Mouse (Mus musculus) forebrain, embryonic 12.5 days (tissue): ENCODE measurements around the gene 1700016K19Rik. TPM values are rescaled to one million over a fixed set of nuclear protein-coding genes. Genes with fewer than 3 reads are reported as not detected.

Source experiments
- ATAC-seq: fragments of 200-750 bp; cut with Nextera tagmentation; 2 replicates; pipeline ENCODE4 v1.8.0; 2017; ENCODE audit warnings: moderate TSS enrichment; ENCODE audit not compliant: low FRiP score
- H3K27ac ChIP-seq: fragments of 300-500 bp; sonication (generic); 2 replicates; pipeline ENCODE4 v1.5.1; 2016; ENCODE audit warnings: mild to moderate bottlenecking
- H3K27me3 ChIP-seq: fragments of 300-500 bp; sonication (generic); 2 replicates; pipeline ENCODE4 v1.6.1; 2016; ENCODE audit warnings: mild to moderate bottlenecking
- H3K36me3 ChIP-seq: fragments of 300-500 bp; sonication (generic); replicated peaks from 2 replicates; pipeline ENCODE4 v1.6.1; 2016; ENCODE audit warnings: mild to moderate bottlenecking
- H3K4me1 ChIP-seq: fragments of 300-500 bp; sonication (generic); 2 replicates; pipeline ENCODE4 v1.6.1; 2016
- H3K4me2 ChIP-seq: fragments of 300-500 bp; sonication (generic); 2 replicates; pipeline ENCODE4 v1.6.1; 2016; ENCODE audit warnings: mild to moderate bottlenecking, moderate library complexity
- H3K4me3 ChIP-seq: fragments of 300-500 bp; sonication (generic); replicated peaks from 2 replicates; pipeline ENCODE4 v1.5.1; 2016; ENCODE audit warnings: mild to moderate bottlenecking
- H3K9ac ChIP-seq: fragments of 300-500 bp; sonication (generic); 2 replicates; pipeline ENCODE4 v1.6.1; 2016; ENCODE audit warnings: mild to moderate bottlenecking
- H3K9me3 ChIP-seq: fragments of 300-500 bp; sonication (generic); 2 replicates; pipeline ENCODE4 v1.6.1; 2016
- WGBS: fragments of 180-500 bp; shearing (Covaris S2); methylation state at CpG from one replicate; pipeline ENCODE4 v1.1.7; 2016; 5-methylcytosine and 5-hydroxymethylcytosine counted together
- polyA plus RNA-seq: library from polyadenylated mRNA; unstranded; fragments of >200 nt; fragmentation: Nextera tagmentation; extraction: Ambion mirVana; gene quantifications from 2 replicates; pipeline ENCODE4 v1.2.1, GENCODE M21; 2016

The 1700016K19Rik gene
- polyA plus RNA-seq, 1 experiment from 2014 or later: 1.4 TPM

DNA sequence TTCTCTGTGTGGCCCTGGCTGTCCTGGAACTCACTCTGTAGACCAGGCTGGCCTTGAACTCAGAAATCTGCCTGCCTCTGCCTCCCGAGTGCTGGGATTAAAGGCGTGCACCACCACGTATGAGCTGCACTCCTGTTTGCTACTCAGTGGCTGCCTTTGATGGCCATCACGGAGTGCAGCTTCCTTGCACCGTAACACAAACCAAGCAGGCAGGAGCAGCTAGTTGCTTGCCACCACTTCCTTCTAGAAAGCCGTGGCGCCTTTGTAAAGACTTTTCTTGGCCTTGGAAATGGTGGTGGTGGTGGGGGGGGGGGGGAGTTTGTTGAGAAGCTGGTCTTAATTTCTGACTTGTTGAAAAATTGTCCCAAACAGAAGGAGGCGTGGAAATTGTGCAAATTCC, 40.4 kb downstream of the 1700016K19Rik start:
- Histone ChIP-seq H3K9me3 (no peaks in the 10 kb centered on the region), H3K4me3 (no peak overlapping the region), H3K27ac (no peak overlapping the region), H3K27me3 (no peaks in the 10 kb centered on the region), H3K36me3 (peaks cover 4% of the 10 kb centered on the region; the same call in 1 of the 2 replicates), H3K4me2 (no peak overlapping the region), H3K9ac (no peak overlapping the region), H3K4me1 (0 out of 2 replicates have a peak, but pooled peaks cover 2% of the 10 kb centered on the region)
- WGBS: 90% methylated on average over 8 of the region's 8 CpGs
- no peak for ATAC-seq

DNA sequence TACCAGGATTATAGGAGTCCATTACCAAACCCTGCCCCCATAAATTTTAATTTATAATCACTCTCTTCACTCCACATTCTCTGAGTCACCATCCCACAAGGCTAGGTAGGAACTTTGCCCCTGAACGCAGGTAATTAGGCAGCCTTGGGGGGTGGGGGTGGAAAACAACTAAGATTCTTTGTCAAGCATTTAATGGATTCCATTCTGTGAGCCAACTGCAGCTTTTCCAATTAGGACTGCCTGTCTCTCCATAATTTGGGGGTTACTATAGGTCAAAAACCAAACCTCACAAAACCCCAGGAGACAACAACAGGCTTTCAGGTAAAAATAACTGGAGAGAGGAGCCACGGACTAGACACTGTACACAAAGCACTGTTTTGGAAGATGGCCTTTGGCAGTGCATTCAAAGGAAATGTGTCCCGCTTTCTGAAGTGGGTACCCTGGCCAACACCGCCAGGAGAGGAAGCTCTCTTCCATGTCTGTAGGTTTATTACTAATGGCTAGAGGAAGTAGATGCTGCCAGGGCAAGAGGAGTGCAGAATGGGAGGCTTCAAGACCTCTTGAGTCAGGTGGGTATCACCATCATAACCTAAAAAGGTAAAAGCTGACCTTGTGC, 41.2 kb downstream of the 1700016K19Rik start:
- no peak overlapping the region for H3K9ac ChIP-seq
- no peak overlapping the region for H3K4me2 ChIP-seq
- 0 out of 2 replicates have a peak, but pooled peaks cover 2% of the 10 kb centered on the region for H3K4me1 ChIP-seq
- no peaks in the 10 kb centered on the region for H3K27me3 ChIP-seq
- 64% methylated on average over 4 of the region's 4 CpGs for WGBS
- no peak overlapping the region for H3K4me3 ChIP-seq
- H3K36me3 ChIP-seq: peaks cover 10% of the 10 kb centered on the region; the same call in 1 of the 2 replicates
- ATAC-seq: no peak
- no peak overlapping the region for H3K27ac ChIP-seq
- no peaks in the 10 kb centered on the region for H3K9me3 ChIP-seq

DNA sequence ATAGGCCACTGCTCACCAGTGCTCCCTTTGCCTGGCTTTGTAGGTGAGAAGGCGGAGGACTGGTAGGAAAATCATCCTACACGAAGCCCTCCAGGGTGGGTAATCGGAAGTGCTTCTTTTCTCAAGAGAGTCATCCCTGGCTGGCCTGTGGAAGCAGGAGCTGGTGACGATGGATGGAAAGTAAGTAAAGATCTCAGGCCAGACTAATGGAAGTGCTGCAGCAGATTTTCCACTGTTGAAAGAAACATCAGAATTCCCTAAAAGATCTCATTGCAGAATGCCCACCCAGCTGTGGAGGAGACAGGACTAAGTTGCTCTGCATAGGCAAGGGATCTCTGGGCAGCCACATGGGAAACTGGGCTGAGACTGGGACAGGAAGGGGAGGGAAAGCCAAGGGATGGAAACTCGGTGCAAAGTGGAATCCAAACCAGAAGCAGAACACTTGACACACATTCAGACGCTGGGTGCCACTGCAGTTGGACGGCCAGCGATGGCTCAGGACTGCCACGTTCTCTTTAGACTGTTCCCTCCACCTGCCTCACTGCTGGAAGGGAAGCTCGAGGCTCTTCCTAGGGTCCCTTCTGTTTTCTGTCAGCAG, 42.4 kb downstream of the 1700016K19Rik start:
- H3K36me3 ChIP-seq: peaks cover 22% of the 10 kb centered on the region; the same call in 1 of the 2 replicates
- H3K9ac ChIP-seq: no peak overlapping the region
- H3K27ac ChIP-seq: no peak overlapping the region
- no peaks in the 10 kb centered on the region for H3K27me3 ChIP-seq
- H3K9me3 ChIP-seq: no peaks in the 10 kb centered on the region
- H3K4me3 ChIP-seq: no peak overlapping the region
- 0 out of 2 replicates have a peak, but pooled peaks cover 2% of the 10 kb centered on the region for H3K4me1 ChIP-seq
- H3K4me2 ChIP-seq: no peak overlapping the region
- WGBS: 73% methylated on average over 10 of the region's 10 CpGs
- no peak for ATAC-seq

- H3K9me3 ChIP-seq: no peaks in the 10 kb centered on the region
- 51% methylated on average over 5 of the region's 5 CpGs for WGBS
- no peaks in the 10 kb centered on the region for H3K27me3 ChIP-seq
- peaks cover 22% of the 10 kb centered on the region; the same call in 1 of the 2 replicates for H3K36me3 ChIP-seq
- ATAC-seq: no peak
- no peak overlapping the region for H3K4me2 ChIP-seq
- no peak overlapping the region for H3K9ac ChIP-seq
- 0 out of 2 replicates have a peak, but pooled peaks cover under 1% of the 10 kb centered on the region for H3K4me1 ChIP-seq
- H3K4me3 ChIP-seq: no peak overlapping the region
- H3K27ac ChIP-seq: no peak overlapping the region
Measured at GRCm38 (mm10) chr11:76042882-76043281, 43.2 kb downstream of the 1700016K19Rik start.

- H3K9me3 ChIP-seq: no peaks in the 10 kb centered on the region
- H3K4me2 ChIP-seq: no peak overlapping the region
- H3K36me3 ChIP-seq: peaks cover 22% of the 10 kb centered on the region; the same call in 1 of the 2 replicates
- no peaks in the 10 kb centered on the region for H3K27me3 ChIP-seq
- WGBS: 90% methylated on average over 6 of the region's 6 CpGs
- no peak for ATAC-seq
- H3K4me3 ChIP-seq: no peak overlapping the region
- no peaks in the 10 kb centered on the region for H3K4me1 ChIP-seq
- H3K27ac ChIP-seq: no peak overlapping the region
- no peak overlapping the region for H3K9ac ChIP-seq
Measured at GRCm38 (mm10) chr11:76044468-76044867, 44.8 kb downstream of the 1700016K19Rik start.

DNA sequence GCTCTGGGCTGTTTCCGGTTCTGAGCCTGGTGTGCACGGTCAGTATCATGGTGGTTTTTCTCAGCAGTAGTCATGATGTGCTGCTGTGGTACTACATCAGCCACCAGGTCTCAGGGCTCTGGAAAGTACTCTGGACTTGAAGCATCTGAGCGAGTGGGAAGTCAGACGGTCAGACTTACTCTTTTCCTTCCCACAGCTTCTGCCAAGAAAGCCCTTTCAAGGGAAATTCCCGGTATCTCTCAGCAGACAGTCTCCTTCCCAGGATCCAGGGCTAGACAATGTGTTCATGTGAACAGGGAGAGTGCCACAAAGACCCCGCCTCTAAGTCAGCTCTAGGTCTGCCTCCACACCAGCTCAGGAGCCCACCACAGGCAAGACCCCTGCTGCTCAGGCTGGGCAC, 45.7 kb downstream of the 1700016K19Rik start:
- no peaks in the 10 kb centered on the region for H3K9me3 ChIP-seq
- H3K27ac ChIP-seq: no peak overlapping the region
- no peak overlapping the region for H3K4me2 ChIP-seq
- ATAC-seq: no peak
- H3K4me3 ChIP-seq: no peak overlapping the region
- no peaks in the 10 kb centered on the region for H3K4me1 ChIP-seq
- H3K27me3 ChIP-seq: no peaks in the 10 kb centered on the region
- no peak overlapping the region for H3K9ac ChIP-seq
- H3K36me3 ChIP-seq: peaks cover 22% of the 10 kb centered on the region; the same call in 1 of the 2 replicates
- whole genome bisulfite sequencing: 78% methylated on average over 6 of the region's 6 CpGs

DNA sequence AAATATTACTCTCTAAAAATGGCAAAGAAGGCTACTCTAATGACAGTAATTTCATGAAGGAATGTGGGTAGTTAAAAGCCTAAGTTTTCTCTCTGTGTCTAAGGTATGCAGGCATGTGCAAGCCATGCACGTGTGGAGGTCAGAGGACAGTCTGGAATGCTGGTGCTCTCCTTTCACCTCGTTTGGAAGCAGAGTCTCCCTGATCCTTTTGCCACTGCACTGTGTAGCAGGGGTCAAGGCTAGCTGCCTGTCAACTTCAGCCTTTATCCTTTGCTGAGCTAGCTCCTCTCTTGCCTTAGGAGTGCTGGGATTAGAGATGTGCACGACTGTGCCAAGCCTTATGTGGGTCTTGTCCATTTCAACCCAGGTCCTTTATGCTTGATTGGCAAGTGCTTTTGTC, 50.8 kb downstream of the 1700016K19Rik start:
- Histone ChIP-seq H3K27ac (no peak overlapping the region), H3K4me3 (no peak overlapping the region), H3K9me3 (no peaks in the 10 kb centered on the region), H3K9ac (no peak overlapping the region), H3K27me3 (no peaks in the 10 kb centered on the region), H3K4me1 (0 out of 2 replicates have a peak, but pooled peaks cover 3% of the 10 kb centered on the region), H3K4me2 (no peak overlapping the region), H3K36me3 (peaks cover 15% of the 10 kb centered on the region; the same call in 1 of the 2 replicates)
- WGBS: 30% methylated on average over 3 of the region's 3 CpGs
- no peak for ATAC-seq

DNA sequence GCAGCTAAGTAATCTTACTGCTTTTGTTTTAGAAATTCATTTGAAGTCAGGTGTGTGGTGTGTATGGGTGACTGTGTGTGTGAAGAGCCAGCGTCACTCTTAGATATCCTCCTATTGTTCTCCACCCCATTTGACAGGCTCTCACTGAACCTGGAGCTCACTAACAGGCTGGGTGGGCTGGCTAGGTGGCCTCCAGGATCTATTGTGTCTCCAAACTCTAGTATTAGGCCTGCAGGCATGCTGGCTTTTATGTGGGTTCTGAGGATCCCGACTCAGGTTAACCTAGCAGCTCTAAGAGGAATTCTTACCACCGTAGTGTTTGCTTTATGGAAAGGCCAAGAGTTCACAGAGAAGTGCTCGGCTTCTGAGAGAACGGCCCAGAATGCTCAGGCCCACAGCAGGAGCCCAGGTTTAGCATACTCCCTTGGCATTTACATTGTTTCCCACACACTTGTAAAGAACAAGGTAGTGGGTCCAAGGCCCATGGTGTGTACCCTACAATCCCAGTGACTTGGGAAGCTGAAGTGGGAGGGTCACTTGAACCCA, 51.3 kb downstream of the 1700016K19Rik start:
- no peak for ATAC-seq
- Histone ChIP-seq H3K36me3 (peaks cover 11% of the 10 kb centered on the region; the same call in 1 of the 2 replicates), H3K27me3 (no peaks in the 10 kb centered on the region), H3K9ac (no peak overlapping the region), H3K27ac (no peak overlapping the region), H3K4me3 (no peak overlapping the region), H3K4me1 (0 out of 2 replicates have a peak, but pooled peaks cover 3% of the 10 kb centered on the region), H3K9me3 (no peaks in the 10 kb centered on the region), H3K4me2 (no peak overlapping the region)
- WGBS: 34% methylated on average over 5 of the region's 5 CpGs

DNA sequence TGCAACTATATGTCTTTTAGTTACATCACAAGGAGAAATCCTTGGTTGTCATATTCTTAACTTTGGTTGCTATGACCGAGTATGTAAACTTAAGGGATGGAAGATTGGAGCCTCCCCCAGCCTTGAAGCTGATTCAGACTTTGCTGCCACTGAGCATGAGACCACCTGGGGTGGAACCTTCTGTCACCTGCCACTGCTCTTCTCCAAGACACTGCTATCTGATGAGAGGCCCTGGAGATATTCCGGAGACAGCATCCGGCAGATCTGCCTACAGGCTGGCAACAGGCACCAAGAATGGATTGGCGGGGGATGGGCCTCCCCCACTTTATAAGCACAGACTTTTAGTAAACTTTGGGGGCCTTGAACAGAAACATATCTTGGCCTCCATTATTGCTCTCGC, 52.8 kb downstream of the 1700016K19Rik start:
- 0 out of 2 replicates have a peak, but pooled peaks cover 3% of the 10 kb centered on the region for H3K4me1 ChIP-seq
- ATAC-seq: no peak
- no peak overlapping the region for H3K4me2 ChIP-seq
- no peak overlapping the region for H3K9ac ChIP-seq
- no peak overlapping the region for H3K4me3 ChIP-seq
- no peaks in the 10 kb centered on the region for H3K27me3 ChIP-seq
- H3K27ac ChIP-seq: no peak overlapping the region
- H3K9me3 ChIP-seq: no peaks in the 10 kb centered on the region
- WGBS: 93% methylated on average over 5 of the region's 5 CpGs
- H3K36me3 ChIP-seq: no peaks in the 10 kb centered on the region

Other genes with a start within 250 kb of the 1700016K19Rik start
- gene Doc2b, start 203.9 kb upstream of the 1700016K19Rik start, polyA plus RNA-seq: 0.26 and 0.46 TPM in 2 replicates
- 1.1 and 1.7 TPM in 2 replicates for gene Rph3al, start 61.5 kb upstream of the 1700016K19Rik start, polyA plus RNA-seq
- 11.7 and 13.2 TPM in 2 replicates for gene Rflnb, start 27.9 kb downstream of the 1700016K19Rik start, polyA plus RNA-seq
- 51.9 and 55.2 TPM in 2 replicates for gene Vps53, start 179.7 kb downstream of the 1700016K19Rik start, polyA plus RNA-seq
- 25.4 and 26.7 TPM in 2 replicates for gene Fam57a, start 179.8 kb downstream of the 1700016K19Rik start, polyA plus RNA-seq
- gene Dbil5, start 217.7 kb downstream of the 1700016K19Rik start, polyA plus RNA-seq: 0.37 and 0.84 TPM in 2 replicates
- gene Gemin4, start 217.8 kb downstream of the 1700016K19Rik start, polyA plus RNA-seq: 31.9 and 35.3 TPM in 2 replicates
- gene Mrm3, start 243.8 kb downstream of the 1700016K19Rik start, polyA plus RNA-seq: 20.0 and 22.2 TPM in 2 replicates
- gene Glod4, start 243.8 kb downstream of the 1700016K19Rik start, polyA plus RNA-seq: 123 and 125 TPM in 2 replicates